Mouse (Mus musculus) heart, postnatal 4 days (tissue): ENCODE results near the gene Icam4. TPM values are rescaled to one million over a fixed set of nuclear protein-coding genes. Genes with fewer than 3 reads are reported as not detected.
"Not testable (repeated sequence)": the region's sequence is repeated elsewhere in the genome, so short reads cannot be mapped to it uniquely, and the experiment has no call there.

Experiments used
- DNase-seq: peaks from one replicate; pipeline ENCODE4 v3.0.0; 2021
- microRNA-seq, 2 experiments: library from miRNA; unstranded; fragments of <30 nt; microRNA quantifications; one replicate each; pipeline ENCODE4 v1.2.0; 2021 to 2022
- total RNA-seq, 2 experiments: library from RNA; stranded (reverse); gene quantifications; 2 replicates each; pipeline ENCODE4 v1.2.3; 2021

Icam4 gene
- total RNA-seq, 2 experiments from 2014 or later = 0.27 to 0.93 TPM

GRCm38 (mm10) chr9:21036161-21036560, 7.0 kb downstream of the Icam4 start:
- no peak for DNase-seq

GRCm38 (mm10) chr9:21036666-21037065, 7.5 kb downstream of the Icam4 start:
- no peak for DNase-seq

- DNase-seq = peak; percentile 85
These were observed 8.3 kb downstream of the Icam4 start for GRCm38 (mm10) chr9:21037481-21037891.

- DNase-seq = no peak
These were observed 10.6 kb downstream of the Icam4 start for GRCm38 (mm10) chr9:21039779-21040178.

- no peak for DNase-seq
These were observed 12.1 kb downstream of the Icam4 start for GRCm38 (mm10) chr9:21041308-21041707.

DNA sequence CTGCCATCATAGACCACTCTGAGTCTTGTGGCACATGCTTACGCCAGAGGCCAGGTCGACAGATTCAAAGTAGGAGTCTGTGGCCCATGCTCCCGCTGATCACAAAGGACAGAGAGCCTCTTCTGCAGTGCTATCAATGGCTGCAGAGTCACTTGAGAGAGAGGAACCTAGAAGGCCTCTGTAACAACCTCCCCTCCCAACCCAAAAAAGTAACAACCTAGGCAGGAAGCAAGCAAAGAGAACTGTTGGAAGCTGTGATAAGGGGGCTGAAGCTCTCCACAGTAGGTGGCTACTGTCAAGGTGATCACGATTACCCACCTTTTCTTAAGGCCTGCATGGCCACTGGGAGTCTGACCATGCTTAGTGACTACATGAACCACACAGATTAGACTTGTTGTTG, 14.4 kb downstream of the Icam4 start:
- DNase-seq = no peak

DNA sequence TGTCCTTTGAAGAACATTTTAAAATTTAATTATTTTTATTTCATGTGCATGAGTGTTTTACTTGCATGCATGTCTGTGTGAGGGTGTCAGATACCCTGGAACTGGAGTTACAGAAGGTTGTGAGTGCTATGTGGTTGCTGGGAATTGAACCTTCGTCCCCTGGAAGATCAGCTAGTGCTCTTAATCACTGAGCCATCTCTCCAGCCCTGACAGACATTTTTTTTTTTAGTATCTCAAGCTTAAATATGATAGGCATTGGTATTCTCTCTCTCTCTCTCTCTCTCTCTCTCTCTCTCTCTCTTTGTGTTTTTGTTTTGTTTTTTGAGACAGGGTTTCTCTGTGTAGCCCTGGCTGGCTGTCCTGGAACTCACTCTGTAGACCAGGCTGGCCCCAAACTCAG, 15.6 kb downstream of the Icam4 start:
- not testable (repeated sequence) for DNase-seq

GRCm38 (mm10) chr9:21045235-21045634, 16.1 kb downstream of the Icam4 start:
- no peak for DNase-seq

GRCm38 (mm10) chr9:21051578-21051977, 22.4 kb downstream of the Icam4 start:
- no peak for DNase-seq

- DNase-seq = no peak
These were observed 33.8 kb downstream of the Icam4 start for GRCm38 (mm10) chr9:21062928-21063327.

DNA sequence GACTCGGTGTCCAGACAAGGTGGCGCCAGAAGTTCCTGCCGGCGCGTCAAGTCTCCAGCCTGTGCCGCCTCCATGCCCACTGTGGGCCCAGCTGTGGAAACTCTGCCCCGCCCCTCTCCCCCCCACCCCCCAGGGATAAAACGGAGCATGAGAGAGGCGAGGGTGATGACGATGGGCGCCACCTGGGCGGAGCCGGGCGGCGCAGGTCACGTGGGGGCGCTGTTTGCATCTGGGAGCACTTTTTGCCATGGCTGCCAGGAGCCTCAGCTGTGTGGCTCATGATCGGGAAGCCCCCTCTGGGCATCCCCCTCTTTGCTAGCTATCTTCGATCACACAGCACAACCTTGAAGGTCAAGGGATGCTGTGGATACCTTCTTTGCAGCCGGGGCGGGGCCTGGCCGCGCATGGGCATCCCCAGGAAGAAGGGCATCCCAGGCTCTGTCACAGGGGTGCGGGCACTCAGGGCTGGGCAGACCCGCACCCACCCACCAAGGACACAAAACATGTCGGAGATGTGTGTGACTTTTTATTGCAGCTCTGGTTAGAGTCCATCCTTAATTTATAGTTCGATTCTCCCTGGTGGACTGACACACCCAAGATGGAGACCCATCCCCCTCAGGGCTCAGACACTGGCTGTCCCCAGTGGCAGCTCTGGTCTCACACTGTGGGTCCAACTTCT, 38.0 kb downstream of the Icam4 start, which contains the start of gene Zglp1:
Zglp1 (minus strand) TSS at position 88 of the 679 bp plus-strand sequence.
- no peak for DNase-seq

DNA sequence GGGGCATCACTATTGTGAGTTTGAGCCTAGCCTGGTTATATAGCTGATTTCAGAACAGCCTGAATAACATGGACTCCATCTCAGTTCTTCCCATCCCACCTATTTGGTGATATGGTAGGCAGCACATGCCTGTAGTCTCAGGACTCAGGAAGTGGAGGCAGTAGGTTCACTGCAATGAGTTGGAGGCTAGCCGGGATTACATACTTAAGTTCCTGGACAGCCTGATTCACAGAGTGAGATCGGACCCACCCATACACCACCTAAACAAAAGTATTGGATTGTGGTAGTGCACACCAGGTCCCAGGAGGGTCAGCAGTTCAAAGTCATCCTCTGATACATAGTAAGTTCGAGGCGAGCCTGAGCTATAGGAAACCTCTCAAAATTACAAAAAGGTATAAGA, 43.5 kb downstream of the Icam4 start:
- no peak for DNase-seq

GRCm38 (mm10) chr9:21073044-21073840, 44.1 kb downstream of the Icam4 start, which contains the start of the genes Gm49373 and Fdx1l:
Gm49373 (minus strand) TSS chr9:21073096.
Fdx1l (minus strand) TSS chr9:21073614.
- peak; percentile 89 for DNase-seq

DNA sequence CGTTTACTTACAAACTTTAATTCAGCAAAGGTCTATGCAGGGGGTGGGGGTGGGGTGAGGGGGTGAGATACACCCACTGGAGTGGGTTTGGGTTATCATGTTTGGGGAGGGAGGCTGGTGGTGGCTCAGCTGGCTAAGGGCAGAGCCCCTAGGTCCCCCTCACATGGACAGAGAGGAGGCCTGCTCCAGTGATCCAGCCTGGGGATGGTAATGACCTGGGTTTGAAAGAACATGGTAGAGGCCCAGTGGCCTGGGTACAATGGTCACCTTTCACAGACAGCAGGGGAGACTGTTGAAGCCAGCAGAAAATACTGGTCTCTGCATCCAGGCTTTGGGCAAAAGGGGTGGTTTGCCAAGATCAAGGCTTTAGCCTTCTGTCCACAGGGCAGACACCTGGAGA, 45.0 kb downstream of the Icam4 start:
- no peak for DNase-seq

DNA sequence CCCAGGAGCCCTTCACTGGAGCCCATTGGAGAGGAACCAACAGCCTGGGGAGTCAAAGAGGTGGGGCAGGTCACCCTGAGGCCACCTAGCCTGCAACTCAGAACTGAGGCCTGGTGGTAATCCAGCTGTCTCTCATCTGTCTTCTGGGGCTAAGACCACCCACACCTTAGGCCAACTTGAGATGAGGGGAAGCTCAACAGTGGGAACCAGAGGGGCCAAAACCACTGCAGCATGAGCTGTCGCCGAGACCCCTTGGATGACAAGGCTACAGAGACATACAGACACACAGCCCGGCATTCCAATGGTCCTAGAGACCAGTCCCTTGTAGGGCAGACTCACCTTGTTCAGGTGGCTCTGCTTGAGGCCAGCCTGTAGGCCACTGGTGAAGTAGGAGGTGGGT, 46.5 kb downstream of the Icam4 start:
- DNase-seq = no peak

Small RNA genes within 50 kb of the gene (microRNA-seq; reads per million reads assigned to microRNA genes)
- gene Mir1900 (0 reads per million in 2 experiments), gene Mir7082 (1.0 to 1.6 reads per million in 2 experiments)

Other genes with a start within 250 kb of the Icam4 start
- 10 to 100 TPM; 12.1 to 13.3 TPM for gene Col5a3, start 214.3 kb upstream of the Icam4 start, total RNA-seq
- gene Rdh8, start 210.9 kb upstream of the Icam4 start, total RNA-seq = not detected
- gene A230050P20Rik, start 160.7 kb upstream of the Icam4 start, total RNA-seq = 1 to 10 TPM; 6.4 to 7.2 TPM
- 1 to 10 TPM; 1.6 to 1.7 TPM for gene Angptl6, start 149.6 kb upstream of the Icam4 start, total RNA-seq
- gene Ppan, start 141.2 kb upstream of the Icam4 start, total RNA-seq = 10 to 100 TPM; 18.4 to 19.6 TPM
- 100 to 1,000 TPM; 116 to 126 TPM for gene Eif3g, start 130.8 kb upstream of the Icam4 start, total RNA-seq
- gene Dnmt1, start 69.5 kb upstream of the Icam4 start, total RNA-seq = 10 to 100 TPM; 66.7 to 68.2 TPM
- gene S1pr2, start 52.6 kb upstream of the Icam4 start, total RNA-seq = 10 to 100 TPM in 1 of 2 experiments, 1 to 10 TPM in 1; 8.4 to 11.1 TPM
- 10 to 100 TPM; 85.7 to 98.0 TPM for gene Mrpl4, start 26.6 kb upstream of the Icam4 start, total RNA-seq
- gene Icam1, start 13.4 kb upstream of the Icam4 start, total RNA-seq = 1 to 10 TPM; 8.0 to 8.5 TPM
- gene Icam5, start 2.7 kb downstream of the Icam4 start, total RNA-seq = not detected
- gene Zglp1, start 37.7 kb downstream of the Icam4 start, total RNA-seq = not detected
- under 1 TPM; 0.14 to 0.23 TPM for gene Gm49373, start 43.7 kb downstream of the Icam4 start, total RNA-seq
- gene Fdx1l, start 44.2 kb downstream of the Icam4 start, total RNA-seq = 10 to 100 TPM; 34.1 to 35.5 TPM
- 1 to 10 TPM in 1 of 2 experiments, under 1 TPM in 1; 0.64 to 2.2 TPM for gene Gm38431, start 62.6 kb downstream of the Icam4 start, total RNA-seq
- gene Raver1, start 62.6 kb downstream of the Icam4 start, total RNA-seq = 10 to 100 TPM; 44.4 to 48.9 TPM
- 1 to 10 TPM; 7.7 to 8.2 TPM for gene Tyk2, start 101.9 kb downstream of the Icam4 start, total RNA-seq
- gene Cdc37, start 120.6 kb downstream of the Icam4 start, total RNA-seq = 100 to 1,000 TPM; 145 to 158 TPM
- gene Pde4a, start 136.3 kb downstream of the Icam4 start, total RNA-seq = 10 to 100 TPM; 18.7 to 21.1 TPM
- 10 to 100 TPM; 33.7 to 37.7 TPM for gene Keap1, start 210.0 kb downstream of the Icam4 start, total RNA-seq
- under 1 TPM; 0.17 to 0.29 TPM for gene S1pr5, start 219.1 kb downstream of the Icam4 start, total RNA-seq
- 10 to 100 TPM; 53.1 to 59.1 TPM for gene Atg4d, start 235.9 kb downstream of the Icam4 start, total RNA-seq